Mouse (Mus musculus) cerebellum, adult 18-20 months (tissue): Measurements from ENCODE around the gene Abca14.
"Not testable (repeated sequence)": the region's sequence is repeated elsewhere in the genome, so short reads cannot be mapped to it uniquely, and the experiment has no call there.

Experiments
- DNase-seq, 2 experiments: peaks; one replicate each; pipeline ENCODE4 v3.0.0; 2021

Gene Abca14

GRCm38 (mm10) chr7:120205989-120206388 lies 2.2 kb downstream of the Abca14 start:
- DNase-seq: no peak

DNA sequence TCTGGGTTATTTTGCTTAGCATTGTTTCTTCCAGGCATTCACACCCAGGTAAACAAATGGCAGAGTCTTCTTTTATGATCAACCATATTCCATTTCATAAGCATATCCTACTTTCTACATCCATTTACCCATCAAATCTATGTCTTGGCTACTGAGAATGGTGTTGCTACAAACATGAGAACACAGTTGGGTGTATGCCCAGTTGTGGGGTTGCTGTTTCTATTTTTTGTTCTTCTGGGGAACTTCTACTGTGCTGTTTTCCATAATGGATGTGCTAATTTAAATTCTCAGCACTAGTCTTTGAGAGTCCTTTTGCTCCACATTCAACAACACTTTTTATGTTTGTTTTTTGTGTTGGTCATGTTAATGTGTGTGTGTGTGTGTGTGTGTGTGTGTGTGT lies 24.8 kb downstream of the Abca14 start:
- no peak for DNase-seq

DNA sequence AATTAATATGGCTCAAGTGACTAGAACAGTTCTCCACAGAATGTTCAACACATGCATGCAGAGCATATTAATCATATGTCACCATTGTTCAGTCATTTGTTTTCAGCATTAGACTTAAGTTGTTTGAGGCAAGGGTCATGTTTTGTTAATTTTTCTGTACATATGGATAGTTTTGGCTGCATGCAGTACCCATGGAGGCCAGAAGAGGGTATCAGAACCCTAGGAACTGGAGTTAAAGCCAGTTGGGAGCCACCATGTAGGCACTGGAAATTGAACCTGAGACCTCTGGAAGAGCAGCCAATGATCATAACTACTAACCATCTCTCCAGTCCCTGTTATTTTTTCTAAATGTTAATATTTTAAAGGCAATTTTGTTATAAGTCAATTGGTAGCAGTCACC lies 37.3 kb downstream of the Abca14 start:
- no peak for DNase-seq

GRCm38 (mm10) chr7:120271135-120271991 lies 67.6 kb downstream of the Abca14 start:
- DNase-seq: no peak

DNA sequence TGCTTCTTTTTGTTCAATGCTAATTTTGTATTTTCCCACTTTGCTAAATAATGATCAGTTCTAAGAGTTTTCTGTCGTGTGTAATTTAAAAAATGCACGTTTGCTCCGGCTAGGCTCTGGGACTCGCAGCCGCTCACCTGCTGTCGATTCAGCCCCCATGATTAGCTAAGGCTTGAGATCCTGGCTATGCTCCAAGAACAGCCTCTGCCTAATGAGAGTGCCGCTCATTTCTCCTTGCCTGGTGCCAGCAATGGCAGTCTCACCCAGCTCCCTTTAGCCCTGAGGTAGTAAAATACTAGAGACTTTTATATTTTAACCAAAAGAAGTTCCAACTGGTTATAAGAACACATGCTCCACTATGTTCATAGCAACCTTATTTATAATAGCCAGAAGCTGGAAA lies 68.3 kb downstream of the Abca14 start:
- DNase-seq: peak; percentile 19 to 26

DNA sequence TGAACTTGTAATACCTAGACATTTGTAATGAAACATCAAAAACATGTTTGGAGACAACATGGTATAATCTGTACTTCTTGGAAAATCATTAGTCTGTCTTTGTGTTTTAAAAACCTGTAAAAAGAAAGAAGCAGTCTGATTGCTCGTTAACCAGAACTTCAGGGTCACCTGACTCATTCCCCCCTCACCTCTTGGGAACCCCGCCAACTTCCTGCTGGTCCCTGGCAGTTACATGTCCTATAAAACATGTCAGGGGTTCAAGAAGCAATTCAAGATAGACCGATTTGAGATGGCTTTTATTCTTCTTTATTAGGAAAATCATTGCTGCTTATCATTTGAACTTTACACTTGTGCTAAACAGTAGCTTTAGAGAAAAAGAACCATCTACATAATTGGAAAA lies 81.5 kb downstream of the Abca14 start:
- no peak for DNase-seq

GRCm38 (mm10) chr7:120316086-120316485 lies 112.3 kb downstream of the Abca14 start:
- peak; percentile 49 to 56 for DNase-seq

DNA sequence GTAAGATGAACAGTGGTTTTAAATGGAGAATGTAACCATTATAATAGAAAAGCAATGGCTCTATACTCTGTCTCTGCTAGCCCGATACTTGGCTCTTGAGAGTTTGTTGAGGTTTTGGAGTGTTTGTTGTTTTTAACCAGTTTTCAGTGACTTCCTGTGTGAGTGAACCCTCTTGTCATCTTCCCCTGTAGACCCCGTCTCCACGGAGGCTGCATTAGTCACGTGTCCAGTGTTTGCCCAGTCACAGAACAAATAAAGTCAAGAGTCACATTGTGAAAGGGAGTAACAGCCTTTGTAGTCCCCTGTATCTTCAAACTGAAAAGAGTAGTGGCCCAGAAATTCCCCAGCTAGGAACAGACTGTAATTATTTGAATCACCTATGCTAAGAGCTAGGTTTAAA lies 119.2 kb downstream of the Abca14 start:
- no peak for DNase-seq

GRCm38 (mm10) chr7:120325911-120326310 lies 122.2 kb downstream of the Abca14 start:
- DNase-seq: not testable (repeated sequence)

DNA sequence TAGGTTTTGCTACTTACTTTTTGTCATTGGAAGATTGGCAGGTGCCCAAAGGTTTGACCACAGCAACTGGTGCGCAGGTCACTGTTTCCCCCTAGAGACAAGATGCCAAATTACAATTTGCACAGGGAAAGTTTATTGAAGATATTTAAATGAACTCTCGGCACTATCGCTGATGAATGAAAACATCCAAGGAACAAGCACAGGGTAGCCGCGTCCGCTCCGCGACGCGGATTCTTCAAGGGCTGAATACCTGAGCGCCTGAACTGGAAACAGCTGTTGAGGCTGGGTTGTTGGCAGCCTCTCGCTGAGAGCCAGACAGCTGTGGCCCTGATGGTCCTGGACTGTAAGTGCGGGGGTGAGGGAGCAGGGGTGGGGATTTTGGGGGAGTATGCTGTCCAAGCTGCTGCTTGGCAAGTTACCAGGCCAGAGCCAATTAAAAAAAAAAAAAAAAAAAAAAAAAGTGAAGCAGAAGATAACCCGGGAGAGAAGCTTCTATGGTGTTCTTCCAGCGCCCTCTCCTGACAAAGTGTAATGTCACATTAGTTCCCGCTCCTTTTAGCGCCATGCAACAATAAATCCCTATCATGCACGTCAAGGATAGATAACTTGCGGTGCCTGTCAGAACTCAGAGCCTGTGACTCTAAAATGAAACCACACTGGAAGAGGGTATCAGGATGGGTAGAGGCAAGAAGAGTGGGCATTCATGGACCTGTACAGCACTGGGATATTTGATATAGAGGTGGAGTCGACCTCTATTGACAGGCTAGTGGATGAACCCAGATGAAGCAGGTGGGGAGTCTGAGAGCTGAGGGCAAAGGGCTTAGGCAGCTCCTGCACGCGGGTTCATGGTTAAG lies 123.7 kb downstream of the Abca14 start:
- DNase-seq: peak; percentile 46 to 50

DNA sequence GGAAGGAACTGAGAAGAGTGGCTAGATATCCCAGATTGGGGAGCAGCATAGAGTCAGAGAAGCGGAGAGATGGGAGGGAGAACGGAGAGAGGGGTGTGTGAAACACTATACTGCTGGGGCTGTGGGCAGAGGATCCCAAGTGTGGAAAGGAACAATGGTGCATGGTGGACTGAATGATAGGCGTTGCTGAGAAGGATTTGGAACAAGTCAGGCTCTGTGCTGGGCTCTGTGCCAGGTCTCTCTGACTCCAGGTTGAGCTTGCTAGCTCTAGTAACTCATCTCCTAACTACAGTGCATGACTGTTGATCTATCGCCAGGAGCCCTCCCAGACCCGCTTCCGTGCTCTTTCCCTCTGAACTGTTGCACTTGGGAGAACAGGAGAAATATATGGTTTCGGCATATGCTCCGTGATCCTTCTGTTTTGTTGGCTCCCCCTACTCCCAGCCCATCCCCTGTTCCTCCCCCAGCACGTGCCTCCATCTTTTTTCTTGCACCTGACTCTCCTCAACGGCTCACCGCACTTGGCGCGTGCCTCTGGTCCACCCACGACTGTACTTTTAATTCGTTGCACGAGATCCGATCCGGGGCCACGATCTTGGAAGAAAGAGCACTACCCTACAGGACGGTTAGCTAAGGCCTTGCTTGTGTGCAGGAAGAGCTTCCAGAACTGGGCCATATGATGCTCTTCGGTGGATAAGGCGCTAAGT lies 124.5 kb downstream of the Abca14 start, which contains the start of gene Abca15:
Gene Abca15 (plus strand): TSS at position 584 of the 707 bp plus-strand sequence.
- DNase-seq: peak; percentile 22 to 34

DNA sequence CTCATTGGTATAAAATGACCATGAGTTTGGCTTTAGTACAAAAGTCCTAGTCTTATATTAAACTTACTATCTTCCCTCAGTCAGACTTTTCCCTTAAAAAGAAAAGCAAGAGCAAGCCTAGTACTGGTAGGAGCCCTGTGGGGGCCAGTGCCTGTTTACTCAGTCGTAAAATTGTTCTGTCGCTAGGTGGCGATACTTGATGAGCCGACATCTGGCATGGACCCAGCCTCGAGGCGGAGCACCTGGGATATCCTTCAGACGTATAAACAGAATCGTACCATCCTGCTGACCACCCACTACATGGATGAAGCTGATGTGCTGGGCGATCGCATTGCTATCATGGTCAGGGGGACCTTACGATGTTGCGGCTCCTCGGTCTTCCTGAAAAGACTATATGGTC lies 157.4 kb downstream of the Abca14 start:
- no peak for DNase-seq
